Mouse (Mus musculus): ENCODE data around the gene Agtr2. TPM values are rescaled to one million over a fixed set of nuclear protein-coding genes. Genes with fewer than 3 reads are reported as not detected.
"Not testable (repeated sequence)": the region's sequence is repeated elsewhere in the genome, so short reads cannot be mapped to it uniquely, and the experiment has no call there.

The Agtr2 gene
- 0.20 TPM in 1 of 2 replicates, not detected in the other for polyA plus RNA-seq (2016; fragmentation: Nextera tagmentation; extraction: Ambion mirVana)

DNA sequence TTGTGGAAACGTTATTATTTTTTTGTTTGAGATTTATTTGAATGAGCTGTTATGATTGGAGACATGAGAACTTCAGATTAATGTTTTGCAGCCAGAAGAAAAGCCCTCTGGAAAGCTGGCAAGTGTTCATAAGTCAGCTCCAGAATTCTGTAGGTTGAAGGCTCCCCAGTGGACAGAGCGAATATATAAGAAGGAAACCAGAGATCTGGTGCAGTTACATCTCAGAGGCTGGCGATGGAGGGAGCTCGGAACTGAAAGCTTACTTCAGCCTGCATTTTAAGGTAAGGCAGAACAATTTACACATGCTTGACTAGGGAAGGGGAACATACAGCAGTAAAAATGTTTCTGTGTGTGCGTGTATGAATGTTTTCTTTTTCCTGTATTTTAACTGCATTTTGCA, at the start of gene Agtr2:
Agtr2 (plus strand) TSS at position 131 of the 400 bp plus-strand sequence.
- Histone ChIP-seq H3K4me1 (no peaks in the 10 kb centered on the region), H3K36me3 (replicated peaks) (no peaks in the 10 kb centered on the region), H3K27me3 (ENCODE audit: poor library complexity, severe bottlenecking) (no peaks in the 10 kb centered on the region), H3K4me3 (no peak within 1 kb of the TSS), H3K9me3 (no peaks in the 10 kb centered on the region), H3K27ac (no peak within 1 kb of the TSS)
- 80% methylated on average over 5 of the region's 5 CpGs for WGBS
- DNase-seq (ENCODE audit: extremely low spot score, low spot score) = no peak

DNA sequence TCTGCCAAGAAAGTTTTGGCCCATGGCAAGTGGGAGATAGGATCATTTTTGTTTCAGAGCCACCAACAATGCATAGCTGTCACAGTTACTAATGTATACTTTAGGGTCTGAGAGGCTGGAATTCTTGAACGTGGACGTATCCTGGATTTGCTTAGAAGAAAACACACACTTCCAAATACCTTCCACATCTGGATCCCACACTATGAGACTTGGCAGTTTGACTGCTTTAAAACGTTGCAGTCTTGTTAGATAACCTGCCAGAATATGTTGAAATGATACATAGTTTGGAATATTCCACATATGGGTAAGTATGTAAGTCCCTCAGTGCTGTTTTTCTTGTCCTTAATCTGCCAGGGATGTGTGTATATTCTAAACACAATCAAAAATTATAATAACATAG, 31.8 kb upstream of the Agtr2 start:
- no peaks in the 10 kb centered on the region for H3K9me3 ChIP-seq
- H3K36me3 ChIP-seq (replicated peaks) = no peaks in the 10 kb centered on the region
- no peaks in the 10 kb centered on the region for H3K4me1 ChIP-seq
- 68% methylated on average over 3 of the region's 3 CpGs for WGBS
- H3K4me3 ChIP-seq = no peak overlapping the region
- no peaks in the 10 kb centered on the region for H3K27me3 ChIP-seq (ENCODE audit: poor library complexity, severe bottlenecking)
- DNase-seq (ENCODE audit: extremely low spot score, low spot score) = no peak
- H3K27ac ChIP-seq = no peak overlapping the region

DNA sequence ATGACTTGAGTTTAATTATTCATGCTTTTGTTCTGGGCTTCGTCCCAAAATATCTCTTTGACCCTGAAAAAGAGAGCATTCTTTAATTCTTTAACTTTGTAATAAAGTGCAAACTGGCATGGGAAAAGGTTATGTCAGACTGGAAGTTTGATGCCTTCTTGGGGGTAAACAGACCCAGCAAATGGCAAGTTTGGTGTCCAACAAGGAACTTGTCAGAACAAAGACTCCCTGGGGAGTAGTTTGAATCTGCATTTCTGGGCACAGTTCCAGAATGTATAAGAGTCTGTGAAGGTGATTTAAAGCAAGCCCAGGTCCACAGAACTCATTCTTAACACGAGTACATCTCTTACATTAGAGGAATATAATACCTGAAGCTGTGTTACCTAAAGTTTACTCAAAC, 3.8 kb downstream of the Agtr2 start:
- H3K4me3 ChIP-seq = no peak overlapping the region
- H3K27ac ChIP-seq = no peak overlapping the region
- WGBS = 64% methylated on average over 2 of the region's 2 CpGs
- H3K36me3 ChIP-seq (replicated peaks) = no peaks in the 10 kb centered on the region
- DNase-seq (ENCODE audit: extremely low spot score, low spot score) = no peak
- no peaks in the 10 kb centered on the region for H3K4me1 ChIP-seq
- H3K9me3 ChIP-seq = no peaks in the 10 kb centered on the region
- no peaks in the 10 kb centered on the region for H3K27me3 ChIP-seq (ENCODE audit: poor library complexity, severe bottlenecking)

DNA sequence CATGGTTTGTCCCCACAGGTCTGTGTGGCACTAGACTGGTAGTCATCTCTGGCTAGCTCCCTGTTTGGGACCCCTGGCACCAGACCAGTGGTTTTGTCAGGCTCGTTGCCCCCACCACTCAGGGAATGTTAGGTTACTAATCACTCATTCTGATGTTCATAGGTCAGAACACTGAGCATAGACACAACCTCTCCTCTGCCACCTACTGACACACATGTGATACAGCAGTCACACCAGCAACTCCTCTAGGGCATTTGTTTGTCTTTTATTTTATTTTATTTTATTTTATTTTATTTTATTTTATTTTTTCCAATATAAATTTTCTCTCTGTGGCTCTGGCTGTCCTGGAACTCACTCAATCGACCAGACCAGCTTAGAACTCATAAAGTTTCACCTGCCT, 15.9 kb downstream of the Agtr2 start:
- no peak overlapping the region for H3K27ac ChIP-seq
- H3K27me3 ChIP-seq (ENCODE audit: poor library complexity, severe bottlenecking) = no peaks in the 10 kb centered on the region
- no peak overlapping the region for H3K4me3 ChIP-seq
- 44% methylated on average over 2 of the region's 2 CpGs for WGBS
- no peaks in the 10 kb centered on the region for H3K9me3 ChIP-seq
- no peaks in the 10 kb centered on the region for H3K4me1 ChIP-seq
- no peaks in the 10 kb centered on the region for H3K36me3 ChIP-seq (replicated peaks)
- no peak for DNase-seq (ENCODE audit: extremely low spot score, low spot score)

DNA sequence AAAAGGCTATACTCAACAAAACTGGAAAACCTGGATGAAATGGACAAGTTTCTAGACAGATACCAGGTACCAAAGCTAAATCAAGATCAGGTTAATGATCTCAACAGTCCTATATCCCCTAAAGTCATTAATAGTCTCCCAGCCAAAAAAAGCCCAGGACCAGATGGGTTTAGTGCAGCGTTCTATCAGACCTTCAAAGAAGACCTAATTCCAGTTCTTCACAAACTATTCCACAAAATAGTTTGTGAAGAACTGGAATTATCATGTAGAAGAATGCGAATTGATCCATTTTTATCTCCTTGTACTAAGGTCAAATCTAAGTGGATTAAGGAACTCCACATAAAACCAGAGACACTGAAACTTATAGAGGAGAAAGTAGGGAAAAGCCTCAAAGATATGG, 23.0 kb downstream of the Agtr2 start:
- not testable (repeated sequence) for H3K4me3 ChIP-seq; H3K27ac ChIP-seq; H3K36me3 ChIP-seq (replicated peaks); DNase-seq (ENCODE audit: extremely low spot score, low spot score); H3K4me1 ChIP-seq; H3K9me3 ChIP-seq; H3K27me3 ChIP-seq (ENCODE audit: poor library complexity, severe bottlenecking)
- WGBS = 94% methylated on average over 2 of the region's 2 CpGs

DNA sequence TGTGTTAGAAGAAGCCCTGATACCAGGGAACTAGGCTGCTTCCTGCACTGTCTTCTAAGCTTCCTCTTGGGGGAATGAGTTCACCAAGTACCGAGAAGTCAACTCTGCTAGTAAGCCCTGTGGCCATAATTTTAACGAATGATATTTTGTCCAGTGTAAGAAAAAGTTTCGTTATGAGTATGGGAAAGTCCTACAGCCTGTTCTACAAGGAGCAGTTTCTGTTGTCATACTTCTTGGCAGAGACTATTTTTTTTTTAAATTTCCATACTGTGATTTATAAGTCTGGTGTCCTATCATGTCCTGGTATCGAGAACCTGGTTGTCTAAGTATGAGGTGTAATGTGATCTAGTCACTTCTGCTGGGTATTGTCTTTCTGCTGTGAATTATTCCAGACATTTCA, 38.2 kb downstream of the Agtr2 start:
- 88% methylated on average over 4 of the region's 4 CpGs for WGBS
- Histone ChIP-seq H3K27ac (no peak overlapping the region), H3K9me3 (no peaks in the 10 kb centered on the region), H3K36me3 (replicated peaks) (no peaks in the 10 kb centered on the region), H3K27me3 (ENCODE audit: poor library complexity, severe bottlenecking) (no peaks in the 10 kb centered on the region), H3K4me1 (no peaks in the 10 kb centered on the region), H3K4me3 (no peak overlapping the region)
- DNase-seq (ENCODE audit: extremely low spot score, low spot score) = no peak

Other genes with a start within 250 kb of the Agtr2 start
- 0.04 TPM in 1 of 2 replicates, not detected in the other for gene Slc6a14, start 230.4 kb downstream of the Agtr2 start, polyA plus RNA-seq (2016; fragmentation: Nextera tagmentation; extraction: Ambion mirVana)

All from forebrain, embryonic 10.5 days (tissue).